Mouse (Mus musculus) ES-E14 (cell line): Measurements from ENCODE around the gene Mrps23. TPM values are rescaled to one million over a fixed set of nuclear protein-coding genes. Genes with fewer than 3 reads are reported as not detected.
A peak's percentile ranks its signal among the peaks of the same experiment; 100 is the strongest.
"Not testable (repeated sequence)": the region's sequence is repeated elsewhere in the genome, so short reads cannot be mapped to it uniquely, and the experiment has no call there.

ENCODE experiments used
- DNase-seq: peaks from one replicate; pipeline ENCODE4 v3.0.0-alpha.2; 2013; ENCODE audit warnings: low read depth, low spot score
- H3K27ac ChIP-seq: 2 replicates; pipeline ENCODE4 v1.5.1; 2012; ENCODE audit warnings: low read depth, mild to moderate bottlenecking, low read length, moderate library complexity, mixed read lengths; ENCODE audit not compliant: poor library complexity, insufficient read depth, severe bottlenecking
- H3K36me3 ChIP-seq: 2 replicates; pipeline ENCODE4 v1.6.1; 2012; ENCODE audit warnings: mild to moderate bottlenecking, low read length, moderate library complexity, mixed read lengths; ENCODE audit not compliant: control insufficient read depth, poor library complexity, insufficient read depth, severe bottlenecking
- H3K4me1 ChIP-seq, 2 experiments: fragments of 150-350 bp in 1 of 2; sonication (generic) in 1 of 2; 2 replicates each; pipeline ENCODE4 v1.6.1; 2012; ENCODE audit warnings: low read length in 2 of 2, mild to moderate bottlenecking in 1 of 2, mixed read lengths in 1 of 2; ENCODE audit not compliant: control insufficient read depth in 2 of 2, insufficient read depth in 2 of 2, poor library complexity in 1 of 2
- H3K4me3 ChIP-seq, 2 experiments: fragments of 150-350 bp in 1 of 2; sonication (generic) in 1 of 2; 2 replicates each; pipeline ENCODE4 v1.5.1; 2012; ENCODE audit warnings: low read length in 2 of 2, low read depth in 1 of 2, mild to moderate bottlenecking in 1 of 2, mixed read lengths in 1 of 2; ENCODE audit not compliant: insufficient read depth in 1 of 2, poor library complexity in 1 of 2, severe bottlenecking in 1 of 2
- H3K9ac ChIP-seq: 2 replicates; pipeline ENCODE4 v1.6.1; 2012; ENCODE audit warnings: low read depth, mild to moderate bottlenecking, low read length, mixed read lengths; ENCODE audit not compliant: poor library complexity, insufficient read depth, severe bottlenecking
- H3K9me3 ChIP-seq: fragments of 150-350 bp; sonication (generic); 2 replicates; pipeline ENCODE4 v1.6.1; 2012; ENCODE audit warnings: low read depth, mild to moderate bottlenecking, low read length; ENCODE audit not compliant: control insufficient read depth, insufficient read depth
- CHD2 ChIP-seq: IDR thresholded peaks from 2 replicates; pipeline ENCODE4 v1.6.1; 2014; ENCODE audit warnings: mild to moderate bottlenecking, low read depth, low read length, inconsistent platforms
- HCFC1 ChIP-seq: IDR thresholded peaks from 2 replicates; pipeline ENCODE4 v1.6.1; 2012; ENCODE audit warnings: low read length, inconsistent platforms, borderline replicate concordance; ENCODE audit not compliant: insufficient read depth
- MAFK ChIP-seq: IDR thresholded peaks from 2 replicates; pipeline ENCODE4 v1.6.1; 2014; ENCODE audit warnings: mild to moderate bottlenecking, low read depth, low read length, inconsistent platforms; ENCODE audit not compliant: insufficient read depth
- ZC3H11A ChIP-seq: IDR thresholded peaks from 2 replicates; pipeline ENCODE4 v1.6.1; 2012; ENCODE audit warnings: low read depth, mild to moderate bottlenecking, inconsistent platforms, low read length, borderline replicate concordance
- ZNF384 ChIP-seq: IDR thresholded peaks from 2 replicates; pipeline ENCODE4 v1.6.1; 2012; ENCODE audit warnings: low read depth, low read length, inconsistent platforms
- in situ Hi-C, 2 experiments: fragments of 600-800 bp; cut with MboI; formaldehyde crosslinking; loops; one replicate each; pipeline ENCODE4 v1.15.1; 2025; ENCODE audit warnings: low sequenced_read_pairs in 2 of 2, inconsistent platforms in 1 of 2; ENCODE audit not compliant: unreplicated experiment in 2 of 2
- total RNA-seq: library from RNA; depleted of rRNA; stranded (reverse); fragments of 300-350 nt; gene quantifications from 2 replicates; pipeline ENCODE4 v1.2.3, GENCODE M21; 2012

Mrps23 gene
- total RNA-seq, 1 experiment: 139 TPM

GRCm38 (mm10) chr11:88192595-88192994 lies 11.6 kb upstream of the Mrps23 start:
- no peak overlapping the region for H3K4me3 ChIP-seq
- H3K27ac ChIP-seq: no peak overlapping the region; the same call in 1 of the 2 replicates

DNA sequence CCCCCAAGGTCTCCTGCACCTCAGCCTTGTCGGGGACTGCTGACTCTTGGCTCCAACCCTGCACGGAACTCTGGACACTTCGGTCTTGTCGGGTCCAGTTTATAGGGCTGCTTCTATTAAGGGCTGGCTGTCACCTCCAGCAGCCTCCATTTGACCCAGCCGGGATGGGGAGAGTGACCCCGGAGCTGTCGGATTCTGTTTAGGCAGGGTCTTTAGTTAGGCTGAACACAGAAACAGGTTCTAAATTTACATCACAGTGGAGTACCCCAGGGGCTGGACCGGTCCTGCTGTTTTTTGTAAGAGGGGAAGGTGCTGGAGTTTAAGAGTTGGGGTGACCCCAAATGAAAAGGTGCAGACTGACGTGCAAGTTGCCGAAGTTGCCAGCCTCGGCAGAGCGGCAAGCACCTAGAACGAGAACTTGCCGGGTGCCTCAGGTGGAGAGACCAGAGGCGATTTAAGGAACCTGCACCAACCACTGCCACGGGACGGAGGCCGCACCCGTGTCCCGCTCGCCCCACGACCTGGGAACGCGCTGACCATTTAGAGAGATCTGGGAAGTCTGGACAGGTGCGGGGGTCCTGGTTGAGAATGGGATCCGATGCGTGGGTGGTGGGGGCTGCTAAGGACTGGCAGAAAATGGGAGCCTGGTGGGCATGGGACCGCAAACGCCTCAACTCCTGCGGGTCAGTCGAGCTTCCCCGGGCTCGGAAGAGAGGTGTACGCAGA lies 10.9 kb upstream of the Mrps23 start:
- Histone ChIP-seq H3K9me3 (no peaks in the 10 kb centered on the region), H3K27ac (peak overlapping the region; percentile 76), H3K9ac (peak overlapping the region; percentile 66), H3K4me1 (peaks cover 0 to 10% of the 10 kb centered on the region in 2 experiments; a peak in 1 of 4 replicates), H3K4me3 (peak overlapping the region; percentile 48 to 56), H3K36me3 (no peaks in the 10 kb centered on the region)
- in situ Hi-C loops: no loop called here
- no peak for DNase-seq
- TF ChIP-seq ZNF384 (no peak), HCFC1 (no peak), ZC3H11A (no peak), CHD2 (no peak)

More at GRCm38 (mm10) chr11:88192595-88192994, 11.6 kb upstream of the Mrps23 start:
- Histone ChIP-seq H3K9me3 (no peaks in the 10 kb centered on the region), H3K4me1 (peaks cover 0 to 10% of the 10 kb centered on the region in 2 experiments; a peak in 2 of 4 replicates), H3K9ac (no peak overlapping the region), H3K36me3 (no peaks in the 10 kb centered on the region)
- TF ChIP-seq ZNF384: no peak
- TF ChIP-seq CHD2: no peak
- TF ChIP-seq MAFK: no peak
- TF ChIP-seq ZC3H11A: no peak
- no peak for TF ChIP-seq HCFC1
- no peak for DNase-seq
- in situ Hi-C loops: no loop called here

- no peak for DNase-seq
- Histone ChIP-seq H3K9ac (peak overlapping the region; percentile 66), H3K9me3 (no peaks in the 10 kb centered on the region), H3K4me3 (peak overlapping the region; percentile 48 to 56; a peak in 3 of 4 replicates), H3K27ac (peak overlapping the region; percentile 76), H3K4me1 (peaks cover 0 to 13% of the 10 kb centered on the region in 2 experiments; a peak in 1 of 4 replicates), H3K36me3 (no peaks in the 10 kb centered on the region)
- in situ Hi-C loops: no loop called here
- TF ChIP-seq ZC3H11A (no peak), CHD2 (no peak), ZNF384 (no peak), HCFC1 (no peak)
Measured at GRCm38 (mm10) chr11:88193824-88194696, 10.1 kb upstream of the Mrps23 start.

GRCm38 (mm10) chr11:88195699-88196098 lies 8.5 kb upstream of the Mrps23 start:
- H3K4me1 ChIP-seq: peaks cover 0 to 13% of the 10 kb centered on the region in 2 experiments; a peak in 1 of 4 replicates
- H3K27ac ChIP-seq, H3K9me3 ChIP-seq, H3K36me3 ChIP-seq, H3K4me3 ChIP-seq, DNase-seq, H3K9ac ChIP-seq: not testable (repeated sequence)
- in situ Hi-C loops: loop anchor here in 1 of 2 experiments (5.0 kb wide), 2 partner anchors 138 to 228 kb away; no protein-coding TSS in a partner anchor
